Mouse (Mus musculus) liver, embryonic 14 days (tissue): ENCODE results near the gene Adcy9. TPM values are rescaled to one million over a fixed set of nuclear protein-coding genes. Genes with fewer than 3 reads are reported as not detected.

Experiments used
- polyA plus RNA-seq: library from polyadenylated mRNA; depleted of rRNA; stranded (reverse); fragments of >200 nt; gene quantifications from 2 replicates; pipeline ENCODE4 v1.2.3, GENCODE M21; 2012; rRNA removed

Gene Adcy9
- 0.78 and 0.85 TPM in 2 replicates for polyA plus RNA-seq

GRCm38 (mm10) chr16:4420298-4421054 is at the start of gene Adcy9:
Adcy9 (minus strand) TSS chr16:4420498.

Other genes starting within 250 kb of the Adcy9 start
- 2.7 and 3.8 TPM in 2 replicates for gene Crebbp, start 206.5 kb downstream of the Adcy9 start, polyA plus RNA-seq
- gene Srl, start 121.3 kb upstream of the Adcy9 start, polyA plus RNA-seq, result 2.2 TPM in 2 replicates
- gene Tfap4, start 139.4 kb upstream of the Adcy9 start, polyA plus RNA-seq, result 6.4 and 7.0 TPM in 2 replicates
- gene Glis2, start 174.2 kb upstream of the Adcy9 start, polyA plus RNA-seq, result 2.5 and 2.9 TPM in 2 replicates
- 41.7 and 43.7 TPM in 2 replicates for gene Pam16, start 204.5 kb upstream of the Adcy9 start, polyA plus RNA-seq
- gene Vasn, start 219.4 kb upstream of the Adcy9 start, polyA plus RNA-seq, result 2.4 TPM in 2 replicates
- gene Dnaja3, start 219.5 kb upstream of the Adcy9 start, polyA plus RNA-seq, result 16.9 and 20.8 TPM in 2 replicates